Mouse (Mus musculus) adrenal gland, postnatal 14 days (tissue): ENCODE measurements at regions not wholly inside any gene's neighbourhood (a gene's known extent, or its start where the extent isn't known, plus 50 kb on each side); places are given as distances from the start of the nearest gene placed in this dataset.
A peak's percentile ranks its signal among the peaks of the same experiment; 100 is the strongest.
"Not testable (repeated sequence)": the region's sequence is repeated elsewhere in the genome, so short reads cannot be mapped to it uniquely, and the experiment has no call there.

Source experiments
- DNase-seq: peaks from one replicate; pipeline ENCODE4 v3.0.0; 2021; ENCODE audit warnings: mixed read lengths

GRCm38 (mm10) chr17:85881636-85882170 lies 193.6 kb upstream of the Six2 start:
- DNase-seq, result no peak

GRCm38 (mm10) chr17:85881046-85881445 lies 193.0 kb upstream of the Six2 start:
- DNase-seq, result no peak

- peak; percentile 74 for DNase-seq
Observed at GRCm38 (mm10) chr17:85877426-85877825, 189.4 kb upstream of the Six2 start.

GRCm38 (mm10) chr17:85876853-85877252 lies 188.8 kb upstream of the Six2 start:
- DNase-seq, result peak; percentile 34

GRCm38 (mm10) chr17:85873853-85874586 lies 185.9 kb upstream of the Six2 start:
- no peak for DNase-seq

GRCm38 (mm10) chr17:85872903-85873413 lies 184.9 kb upstream of the Six2 start:
- DNase-seq, result no peak

GRCm38 (mm10) chr17:85870406-85870805 lies 182.3 kb upstream of the Six2 start:
- DNase-seq, result no peak

- no peak for DNase-seq
Observed at GRCm38 (mm10) chr17:85869179-85869578, 181.1 kb upstream of the Six2 start.

- DNase-seq, result peak; percentile 67
Observed at GRCm38 (mm10) chr17:85867945-85868616, 180.0 kb upstream of the Six2 start.

- peak; percentile 62 for DNase-seq
Observed at GRCm38 (mm10) chr17:85866581-85866980, 178.5 kb upstream of the Six2 start.

GRCm38 (mm10) chr17:85865940-85866339 lies 177.9 kb upstream of the Six2 start:
- no peak for DNase-seq

GRCm38 (mm10) chr17:85861328-85861727 lies 173.3 kb upstream of the Six2 start:
- DNase-seq, result peak; percentile 33

GRCm38 (mm10) chr17:85860797-85861196 lies 172.7 kb upstream of the Six2 start:
- DNase-seq, result no peak

GRCm38 (mm10) chr17:85859926-85860707 lies 172.0 kb upstream of the Six2 start:
- DNase-seq, result no peak

GRCm38 (mm10) chr17:85858516-85858915 lies 170.4 kb upstream of the Six2 start:
- no peak for DNase-seq

- DNase-seq, result peak; percentile 30
Observed at GRCm38 (mm10) chr17:85857705-85858472, 169.8 kb upstream of the Six2 start.

- DNase-seq, result not testable (repeated sequence)
Observed at GRCm38 (mm10) chr17:85856894-85857293, 168.8 kb upstream of the Six2 start.

GRCm38 (mm10) chr17:85853156-85853555 lies 165.1 kb upstream of the Six2 start:
- DNase-seq, result no peak

- DNase-seq, result no peak
Observed at GRCm38 (mm10) chr17:85848526-85848925, 160.5 kb upstream of the Six2 start.

- no peak for DNase-seq
Observed at GRCm38 (mm10) chr17:85847756-85848155, 159.7 kb upstream of the Six2 start.

GRCm38 (mm10) chr17:85845059-85845458 lies 157.0 kb upstream of the Six2 start:
- DNase-seq, result no peak

GRCm38 (mm10) chr17:85844486-85844885 lies 156.4 kb upstream of the Six2 start:
- no peak for DNase-seq
